Mouse (Mus musculus) cerebellum, postnatal 25 days (tissue): ENCODE measurements at regions not wholly inside any gene's neighbourhood (a gene's known extent, or its start where the extent isn't known, plus 50 kb on each side); places are given as distances from the start of the nearest gene placed in this dataset.

ENCODE experiments used
- DNase-seq, 2 experiments: peaks; one replicate each; pipeline ENCODE4 v3.0.0; 2021; ENCODE audit warnings: mixed read lengths in 2 of 2

DNA sequence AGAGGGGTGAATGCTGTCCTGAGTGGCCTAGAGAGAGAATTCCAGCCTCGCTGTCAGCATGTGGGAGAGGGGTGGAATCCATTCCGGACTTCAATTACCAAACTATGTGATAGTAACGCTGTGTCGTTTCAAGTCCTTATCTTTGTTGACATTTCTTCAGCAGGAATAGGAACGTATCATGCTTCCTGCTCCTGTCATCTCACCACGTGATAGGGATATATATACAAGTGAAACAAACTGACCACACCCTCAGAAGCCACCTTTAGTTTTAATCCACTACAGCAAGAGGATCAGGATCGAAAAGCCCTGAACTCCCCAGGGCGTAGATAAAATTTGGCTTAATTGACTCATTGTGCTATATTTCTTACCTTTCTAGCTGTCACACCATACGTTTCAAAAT is 431.6 kb downstream of the Ttll7 start:
- DNase-seq, result no peak

DNA sequence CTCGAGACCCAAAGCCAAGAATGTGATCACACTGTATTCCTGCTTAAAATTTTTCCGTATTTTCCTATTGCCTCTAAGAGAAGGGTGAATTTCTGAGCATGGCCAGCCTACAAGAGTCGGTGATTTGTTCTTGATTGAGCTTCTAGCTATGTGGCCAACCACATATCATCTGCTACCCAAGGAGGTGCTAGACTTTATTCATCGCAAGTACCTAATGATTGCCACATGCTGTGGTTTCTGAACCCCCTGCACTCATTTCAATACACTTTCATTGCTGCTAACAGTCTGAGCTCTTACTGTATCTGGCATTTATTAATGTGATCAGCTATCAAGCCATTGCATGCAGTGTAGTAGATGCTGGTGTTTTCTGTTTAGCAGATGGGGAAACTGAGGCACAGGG is 432.2 kb downstream of the Ttll7 start:
- no peak for DNase-seq

DNA sequence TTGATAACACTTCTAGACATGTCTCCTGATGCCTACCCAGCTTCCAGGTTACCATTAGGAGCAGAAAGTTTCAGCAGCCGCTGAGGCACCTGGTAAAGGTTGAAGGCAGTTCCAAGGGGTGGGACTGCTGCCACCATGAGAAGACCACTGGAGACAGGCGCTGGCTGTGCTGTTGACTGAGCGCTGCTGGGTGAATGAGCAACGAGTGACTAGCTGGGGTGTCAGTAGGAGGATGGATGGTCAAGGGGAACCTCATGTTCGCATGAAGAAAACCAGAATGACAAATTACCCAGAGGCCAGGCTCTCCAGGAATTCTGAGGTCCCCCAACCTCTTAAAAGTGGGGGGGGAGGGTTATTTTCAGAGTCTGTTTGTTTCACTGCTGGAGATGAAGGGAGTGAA is 433.3 kb downstream of the Ttll7 start:
- no peak for DNase-seq

- DNase-seq, result no peak
Measured at GRCm38 (mm10) chr3:147287503-147287902, 435.3 kb downstream of the Ttll7 start.

GRCm38 (mm10) chr3:147291696-147292327 is 439.6 kb downstream of the Ttll7 start:
- DNase-seq, result no peak

DNA sequence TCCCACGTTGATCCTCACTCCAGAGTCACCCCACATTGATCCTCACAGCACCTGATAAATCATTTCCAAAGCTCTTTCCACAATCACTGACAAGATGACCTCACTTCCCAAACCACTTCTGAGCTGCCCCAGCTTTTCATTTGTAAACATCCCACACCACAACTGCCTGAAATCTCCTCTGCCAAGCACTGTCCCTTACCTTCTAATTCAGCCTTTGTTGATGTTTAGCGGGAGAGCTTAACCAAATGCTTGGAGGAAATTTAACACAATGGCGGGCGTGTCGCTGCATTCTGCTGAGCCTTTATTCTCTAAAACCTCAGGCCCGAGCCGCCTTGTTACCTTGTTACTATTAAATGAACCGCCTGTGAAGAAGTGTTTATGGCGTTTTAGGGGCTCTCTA is 445.9 kb downstream of the Ttll7 start:
- no peak for DNase-seq

DNA sequence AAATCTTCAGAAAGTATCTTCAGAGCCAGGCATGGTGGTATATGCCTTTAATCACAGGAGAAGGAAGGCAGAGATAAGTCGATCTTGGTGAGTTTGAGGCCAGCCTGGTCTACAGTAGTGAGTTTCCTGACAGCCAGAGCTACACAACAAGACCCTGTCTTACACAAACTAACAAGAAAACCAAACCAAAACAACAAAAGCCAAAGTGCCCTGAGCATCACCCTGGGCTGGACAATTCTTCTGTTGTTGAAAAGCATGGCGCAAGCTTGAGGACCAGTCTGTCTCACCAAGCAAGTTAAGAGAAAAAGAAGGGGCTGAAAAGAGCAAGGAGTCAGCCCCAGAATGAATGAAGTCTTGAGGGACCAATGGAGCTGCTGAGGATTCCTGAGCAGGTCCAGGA is 473.4 kb downstream of the Ttll7 start:
- DNase-seq, result no peak

- DNase-seq, result no peak
Measured at GRCm38 (mm10) chr3:147334301-147334700, 482.1 kb downstream of the Ttll7 start.

GRCm38 (mm10) chr3:147335286-147335685 is 483.1 kb downstream of the Ttll7 start:
- DNase-seq, result no peak

- no peak for DNase-seq
Measured at GRCm38 (mm10) chr3:147339427-147339826, 487.3 kb downstream of the Ttll7 start.

DNA sequence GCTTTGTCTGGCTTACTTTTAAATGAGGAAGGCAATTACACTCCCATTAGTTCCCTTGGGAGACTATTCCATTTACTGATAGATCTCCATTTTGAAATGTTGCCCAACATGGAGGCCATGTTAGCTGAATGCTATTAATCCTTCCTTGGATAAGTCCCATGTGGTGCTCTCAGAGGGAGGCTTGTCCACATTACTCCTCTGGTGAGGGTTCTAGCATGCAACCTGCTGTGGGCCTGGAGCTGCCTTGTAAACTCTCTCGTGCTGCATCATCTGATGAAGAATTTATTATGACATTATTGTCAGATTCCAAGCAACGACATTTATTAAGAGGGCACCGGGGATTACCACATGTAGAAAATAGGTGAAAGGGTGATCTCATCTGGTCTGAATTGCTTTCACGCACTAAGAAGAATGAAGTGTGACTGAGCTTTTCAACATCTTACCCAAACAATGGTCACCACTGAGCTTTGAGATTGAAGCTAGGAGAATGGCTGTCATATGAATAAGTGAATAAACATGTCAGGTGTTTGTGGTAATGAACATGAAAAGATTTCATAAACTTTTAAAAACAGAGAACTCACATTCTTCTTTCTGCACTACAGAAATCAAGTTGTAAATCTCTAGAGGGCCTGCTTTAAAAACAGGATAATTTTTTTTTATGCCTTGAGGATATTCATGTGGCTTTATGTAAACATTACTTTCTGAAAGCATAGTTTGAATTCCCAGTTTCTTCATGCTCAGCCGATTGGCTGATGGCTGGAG is 495.3 kb downstream of the Ttll7 start:
- DNase-seq, result no peak

GRCm38 (mm10) chr3:147387077-147387476 is 534.9 kb downstream of the Ttll7 start:
- DNase-seq, result no peak

- DNase-seq, result no peak
Measured at GRCm38 (mm10) chr3:147398298-147398697, 546.1 kb downstream of the Ttll7 start.

GRCm38 (mm10) chr3:147412274-147412673 is 560.1 kb downstream of the Ttll7 start:
- DNase-seq, result no peak

DNA sequence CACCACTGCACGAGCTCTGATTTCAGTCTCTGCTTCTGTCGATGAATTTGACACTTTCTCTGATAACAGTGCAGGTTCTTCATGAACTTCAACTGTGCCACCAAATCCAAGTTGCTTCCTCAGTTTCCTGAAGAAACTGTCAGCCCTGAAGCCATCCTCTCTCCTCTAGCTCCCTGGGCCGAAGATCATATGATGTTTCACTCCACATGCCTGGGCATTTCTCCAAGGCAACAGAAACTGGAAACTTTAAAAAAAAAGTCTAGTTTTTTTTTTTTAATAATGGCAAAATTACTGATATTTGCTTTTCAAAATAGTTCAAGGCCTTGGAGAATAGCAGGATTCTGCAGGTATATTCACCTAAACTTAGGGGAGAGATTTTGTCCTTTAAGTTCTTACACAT is 564.8 kb downstream of the Ttll7 start:
- DNase-seq, result no peak

DNA sequence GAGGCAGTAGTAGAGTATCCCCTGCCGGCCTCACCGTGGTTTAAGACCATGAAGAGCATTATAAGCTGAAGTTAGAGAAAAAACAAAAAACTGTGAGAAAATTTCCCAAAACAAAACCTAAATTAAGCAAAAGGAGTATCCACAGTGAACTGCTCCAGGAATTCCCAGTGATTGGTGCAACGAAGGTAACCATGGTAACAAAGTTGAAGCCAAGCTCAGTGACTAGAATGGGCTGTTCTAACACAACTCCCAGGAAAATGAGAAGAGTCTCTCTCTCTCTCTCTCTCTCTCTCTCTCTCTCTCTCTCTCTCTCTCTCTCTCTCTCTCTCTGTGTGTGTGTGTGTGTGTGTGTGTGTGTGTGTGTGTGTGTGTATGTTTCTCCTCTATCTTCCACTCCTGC is 567.0 kb downstream of the Ttll7 start:
- DNase-seq, result no peak

GRCm38 (mm10) chr3:147422196-147422595 is 570.0 kb downstream of the Ttll7 start:
- DNase-seq, result no peak

DNA sequence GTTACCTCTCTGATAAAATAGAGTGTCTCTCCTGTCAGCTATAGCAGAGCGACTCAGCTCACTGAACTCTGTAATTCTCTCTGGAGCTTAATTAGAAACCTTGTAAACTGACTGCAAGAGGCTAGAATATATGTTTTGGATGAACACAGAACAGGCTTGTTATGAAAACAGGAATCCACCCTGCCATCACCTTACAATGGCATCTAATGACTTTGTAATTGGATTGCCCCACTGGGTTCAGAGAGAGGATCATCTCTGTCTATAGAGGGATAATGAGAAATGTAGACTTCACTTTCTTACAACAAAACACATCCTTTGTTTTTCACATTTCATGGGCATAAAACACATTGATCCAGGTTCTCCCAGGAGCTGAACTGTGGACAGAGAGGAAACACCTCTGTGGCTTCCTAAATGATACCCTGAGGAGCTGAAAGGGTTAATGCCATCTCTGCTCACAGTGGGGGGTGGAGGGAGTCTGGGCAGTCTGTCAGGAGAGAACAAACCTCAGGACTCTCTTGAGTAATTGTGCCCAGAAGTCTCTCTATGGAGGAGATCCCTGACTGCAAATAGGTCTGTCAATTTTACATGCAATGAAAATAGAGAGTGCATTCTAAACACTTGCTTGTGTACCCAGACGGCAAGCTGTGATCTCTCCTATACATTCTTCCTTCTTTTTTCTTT is 571.9 kb downstream of the Ttll7 start:
- DNase-seq, result no peak

- no peak for DNase-seq
Measured at GRCm38 (mm10) chr3:147428837-147429236, 576.7 kb downstream of the Ttll7 start.

GRCm38 (mm10) chr3:147442925-147443690 is 590.9 kb downstream of the Ttll7 start:
- no peak for DNase-seq

GRCm38 (mm10) chr3:147443691-147443960 is 591.5 kb downstream of the Ttll7 start:
- no peak for DNase-seq

GRCm38 (mm10) chr3:147444005-147444763 is 592.0 kb downstream of the Ttll7 start:
- DNase-seq, result no peak
